Mouse (Mus musculus) lung, embryonic 14.5 days (tissue): ENCODE results near the gene Mapk8ip3. TPM values are rescaled to one million over a fixed set of nuclear protein-coding genes. Genes with fewer than 3 reads are reported as not detected.

Source experiments
- ATAC-seq: fragments of 200-750 bp; cut with Nextera tagmentation; 2 replicates; pipeline ENCODE4 v1.8.0; 2017; ENCODE audit warnings: mild to moderate bottlenecking, moderate TSS enrichment, moderate library complexity; ENCODE audit not compliant: insufficient read depth
- DNase-seq: peaks from one replicate; pipeline ENCODE4 v3.0.0-alpha.2; 2015
- H3K27ac ChIP-seq: fragments of 300-500 bp; sonication (generic); 2 replicates; pipeline ENCODE4 v1.5.1; 2014; ENCODE audit warnings: low read depth, mild to moderate bottlenecking, moderate library complexity
- H3K27me3 ChIP-seq: fragments of 300-500 bp; sonication (generic); 2 replicates; pipeline ENCODE4 v1.6.1; 2014; ENCODE audit warnings: low read length, control low read depth; ENCODE audit not compliant: insufficient read depth
- H3K36me3 ChIP-seq: fragments of 300-500 bp; sonication (generic); 2 replicates; pipeline ENCODE4 v1.6.1; 2014; ENCODE audit warnings: control low read depth; ENCODE audit not compliant: insufficient read depth
- H3K4me1 ChIP-seq: fragments of 300-500 bp; sonication (generic); 2 replicates; pipeline ENCODE4 v1.6.1; 2014; ENCODE audit warnings: antibody characterized with exemption, control low read depth; ENCODE audit not compliant: insufficient read depth
- H3K4me2 ChIP-seq: fragments of 300-500 bp; sonication (generic); 2 replicates; pipeline ENCODE4 v1.6.1; 2014; ENCODE audit warnings: mild to moderate bottlenecking
- H3K4me3 ChIP-seq: fragments of 300-500 bp; sonication (generic); 2 replicates; pipeline ENCODE4 v1.5.1; 2014; ENCODE audit warnings: low read depth, low read length
- H3K9ac ChIP-seq: fragments of 300-500 bp; sonication (generic); 2 replicates; pipeline ENCODE4 v1.6.1; 2014
- H3K9me3 ChIP-seq: fragments of 300-500 bp; sonication (generic); 2 replicates; pipeline ENCODE4 v1.6.1; 2016; ENCODE audit warnings: low read depth, low read length, control low read depth
- CTCF ChIP-seq: IDR thresholded peaks from 2 replicates; pipeline ENCODE4 v1.5.1; 2016; ENCODE audit warnings: antibody characterized with exemption, low read depth
- WGBS: fragments of 180-500 bp; shearing (Covaris S2); extraction: QIAGEN DNeasy Blood & Tissue Kit; methylation state at CpG from one replicate; pipeline ENCODE4 v1.1.7; 2014; 5-methylcytosine and 5-hydroxymethylcytosine counted together
- polyA plus RNA-seq: library from polyadenylated mRNA; unstranded; fragments of >200 nt; fragmentation: Nextera tagmentation; extraction: Ambion mirVana; gene quantifications from 2 replicates; pipeline ENCODE4 v1.2.1, GENCODE M21; 2014

Mapk8ip3 gene
- polyA plus RNA-seq, 1 experiment from 2014 or later: 34.2 TPM

DNA sequence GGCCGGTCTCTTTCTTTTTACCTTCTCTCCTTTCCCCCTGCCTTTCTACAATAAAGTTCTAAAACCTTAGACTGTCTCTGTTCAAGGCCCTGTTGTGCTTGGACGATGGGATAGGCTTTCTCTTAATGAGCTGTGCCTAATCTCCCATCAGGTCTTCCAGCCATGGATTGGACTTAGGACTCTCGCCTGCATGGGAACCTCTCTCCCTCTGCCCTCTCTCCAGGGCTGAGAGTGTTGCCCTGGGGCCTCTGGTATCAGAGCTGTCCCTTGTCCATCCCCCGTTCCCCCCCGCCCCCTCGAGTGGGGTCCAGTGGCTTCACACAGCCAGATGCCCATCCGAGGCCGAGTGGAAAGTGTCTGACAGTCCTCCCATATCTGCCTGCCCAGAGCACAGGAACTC, 61.8 kb downstream of the Mapk8ip3 start:
- no peak for DNase-seq
- 75% methylated on average over 8 of the region's 8 CpGs for WGBS
- Histone ChIP-seq H3K4me3 (no peak overlapping the region), H3K27me3 (no peaks in the 10 kb centered on the region), H3K4me2 (no peak overlapping the region), H3K9me3 (no peaks in the 10 kb centered on the region), H3K27ac (no peak overlapping the region), H3K4me1 (no peaks in the 10 kb centered on the region), H3K36me3 (no peaks in the 10 kb centered on the region), H3K9ac (no peak overlapping the region)
- TF ChIP-seq CTCF: no peak
- ATAC-seq: no peak

DNA sequence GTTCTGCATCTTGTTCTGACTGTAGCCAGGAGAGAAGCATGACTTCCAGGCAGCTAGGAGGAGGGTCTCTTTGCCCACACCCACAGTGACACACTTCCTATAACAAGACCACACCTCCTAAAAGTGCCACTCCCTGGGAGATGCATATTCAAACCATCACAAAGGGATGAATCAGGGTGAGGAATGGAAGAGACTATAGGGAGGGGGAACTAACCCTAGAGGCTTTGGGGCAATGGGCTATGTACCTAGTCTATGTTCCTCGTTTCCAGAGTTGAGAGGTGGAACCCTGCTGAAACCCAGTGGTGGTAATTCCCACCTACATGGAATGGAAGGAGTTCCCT, 62.4 kb downstream of the Mapk8ip3 start:
- DNase-seq: no peak
- Histone ChIP-seq H3K27me3 (no peaks in the 10 kb centered on the region), H3K4me3 (no peak overlapping the region), H3K9ac (no peak overlapping the region), H3K27ac (no peak overlapping the region), H3K4me1 (no peaks in the 10 kb centered on the region), H3K4me2 (no peak overlapping the region), H3K36me3 (no peaks in the 10 kb centered on the region), H3K9me3 (no peaks in the 10 kb centered on the region)
- TF ChIP-seq CTCF: no peak
- ATAC-seq: no peak
- WGBS: 31% methylated on average over 1 of the region's 1 CpGs

GRCm38 (mm10) chr17:24873695-24874404, 62.9 kb downstream of the Mapk8ip3 start:
- Histone ChIP-seq H3K4me1 (no peaks in the 10 kb centered on the region), H3K36me3 (no peaks in the 10 kb centered on the region), H3K9ac (no peak overlapping the region), H3K4me3 (no peak overlapping the region), H3K27me3 (no peaks in the 10 kb centered on the region), H3K27ac (no peak overlapping the region), H3K9me3 (no peaks in the 10 kb centered on the region), H3K4me2 (no peak overlapping the region)
- ATAC-seq (no peak), DNase-seq (no peak)
- WGBS: 39% methylated on average over 4 of the region's 4 CpGs
- TF ChIP-seq CTCF: no peak

GRCm38 (mm10) chr17:24867914-24868313, 68.9 kb downstream of the Mapk8ip3 start:
- Histone ChIP-seq H3K4me2 (no peak overlapping the region), H3K9me3 (no peaks in the 10 kb centered on the region), H3K27ac (no peak overlapping the region), H3K9ac (no peak overlapping the region), H3K36me3 (0 out of 2 replicates have a peak, but pooled peaks cover 3% of the 10 kb centered on the region), H3K4me1 (no peaks in the 10 kb centered on the region), H3K27me3 (no peaks in the 10 kb centered on the region), H3K4me3 (no peak overlapping the region)
- WGBS: 88% methylated on average over 10 of the region's 10 CpGs
- DNase-seq (no peak), ATAC-seq (no peak)
- no peak for TF ChIP-seq CTCF

DNA sequence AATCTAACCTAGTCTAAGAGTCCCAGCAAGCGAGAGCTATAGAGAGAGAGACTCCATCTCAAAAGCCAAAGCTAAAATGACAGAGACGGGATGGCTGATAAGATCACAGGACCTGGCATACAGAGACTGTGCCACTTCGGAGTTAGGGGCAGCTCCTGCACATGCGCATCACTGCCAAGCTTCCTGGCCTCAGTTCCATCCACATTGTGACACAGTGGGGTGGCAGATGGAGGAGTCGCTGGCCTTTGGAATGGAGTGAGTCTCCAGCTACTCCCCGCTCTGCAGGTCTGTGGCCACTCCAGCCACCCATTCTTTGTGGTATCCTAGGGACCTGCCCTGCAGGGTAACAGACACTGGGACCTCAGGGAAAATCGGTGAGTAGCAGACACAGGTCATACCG, 71.0 kb downstream of the Mapk8ip3 start, which contains the start of gene Igfals:
Igfals (plus strand) TSS at position 222 of the 400 bp plus-strand sequence.
- WGBS: 88% methylated on average over 8 of the region's 8 CpGs
- no peak for ATAC-seq
- peaks cover 15% of the 10 kb centered on the region; the same call in 1 of the 2 replicates for H3K36me3 ChIP-seq
- no peak within 1 kb of the TSS for H3K9ac ChIP-seq
- no peak for TF ChIP-seq CTCF
- no peaks in the 10 kb centered on the region for H3K4me1 ChIP-seq
- no peak within 1 kb of the TSS for H3K4me3 ChIP-seq
- H3K4me2 ChIP-seq: no peak within 1 kb of the TSS
- H3K27me3 ChIP-seq: no peaks in the 10 kb centered on the region
- H3K27ac ChIP-seq: no peak within 1 kb of the TSS
- no peaks in the 10 kb centered on the region for H3K9me3 ChIP-seq
- no peak for DNase-seq

DNA sequence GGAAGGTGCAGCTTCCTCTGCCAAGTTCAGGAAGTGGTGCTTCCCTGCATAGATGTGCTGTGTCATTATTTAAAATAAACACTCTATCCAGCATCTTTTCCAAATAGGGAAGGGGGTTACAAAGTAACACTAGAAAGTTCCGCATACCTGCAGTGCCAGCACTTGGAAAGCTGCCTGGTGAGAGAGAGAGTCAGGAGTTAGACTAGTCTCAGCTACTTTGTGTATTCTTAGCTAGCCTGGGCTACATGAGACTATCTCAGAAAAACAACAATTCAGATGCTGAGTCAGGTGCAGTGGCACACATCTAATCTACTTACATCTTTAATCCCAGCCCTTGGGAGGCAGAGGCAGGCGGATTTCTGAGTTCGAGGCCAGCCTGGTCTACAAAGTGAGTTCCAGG, 75.0 kb downstream of the Mapk8ip3 start:
- 94% methylated on average over 3 of the region's 3 CpGs for WGBS
- ATAC-seq: no peak

DNA sequence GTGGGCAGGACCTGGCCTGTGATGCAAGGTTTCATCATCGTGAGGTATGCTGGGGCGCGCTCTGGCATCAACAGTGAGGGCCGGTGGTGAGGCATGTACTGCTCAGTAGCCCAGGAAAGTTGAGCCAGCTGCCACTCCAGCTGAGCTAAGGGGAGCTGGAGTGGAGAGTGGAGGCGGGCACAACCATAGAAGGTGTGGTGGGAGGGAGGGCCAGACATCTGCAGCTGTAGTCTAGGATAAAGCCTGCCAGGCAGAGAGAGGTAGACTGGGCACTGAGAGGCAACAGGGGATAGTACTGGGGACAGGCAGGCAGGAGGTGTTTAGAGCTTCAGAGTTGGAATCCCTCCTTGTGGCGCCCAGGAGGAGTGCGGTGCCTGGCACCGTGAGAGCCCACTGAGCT, 76.7 kb downstream of the Mapk8ip3 start:
- H3K9me3 ChIP-seq: no peaks in the 10 kb centered on the region
- DNase-seq (no peak), ATAC-seq (no peak)
- H3K4me2 ChIP-seq: no peak overlapping the region
- no peak overlapping the region for H3K27ac ChIP-seq
- H3K9ac ChIP-seq: no peak overlapping the region
- TF ChIP-seq CTCF: no peak
- peaks cover 15% of the 10 kb centered on the region; the same call in 1 of the 2 replicates for H3K36me3 ChIP-seq
- no peak overlapping the region for H3K4me3 ChIP-seq
- 89% methylated on average over 8 of the region's 8 CpGs for WGBS
- no peaks in the 10 kb centered on the region for H3K4me1 ChIP-seq
- no peaks in the 10 kb centered on the region for H3K27me3 ChIP-seq

More for the DNA sequence above, 75.0 kb downstream of the Mapk8ip3 start:
- Histone ChIP-seq H3K4me2 (no peak overlapping the region), H3K27me3 (no peaks in the 10 kb centered on the region), H3K9ac (no peak overlapping the region), H3K36me3 (peaks cover 15% of the 10 kb centered on the region; the same call in 1 of the 2 replicates), H3K27ac (no peak overlapping the region), H3K9me3 (no peaks in the 10 kb centered on the region), H3K4me1 (no peaks in the 10 kb centered on the region), H3K4me3 (no peak overlapping the region)
- DNase-seq: no peak
- TF ChIP-seq CTCF: no peak
